Mouse (Mus musculus): ENCODE measurements around the gene Fam126b.
"Not testable (repeated sequence)": the region's sequence is repeated elsewhere in the genome, so short reads cannot be mapped to it uniquely, and the experiment has no call there.

DNA sequence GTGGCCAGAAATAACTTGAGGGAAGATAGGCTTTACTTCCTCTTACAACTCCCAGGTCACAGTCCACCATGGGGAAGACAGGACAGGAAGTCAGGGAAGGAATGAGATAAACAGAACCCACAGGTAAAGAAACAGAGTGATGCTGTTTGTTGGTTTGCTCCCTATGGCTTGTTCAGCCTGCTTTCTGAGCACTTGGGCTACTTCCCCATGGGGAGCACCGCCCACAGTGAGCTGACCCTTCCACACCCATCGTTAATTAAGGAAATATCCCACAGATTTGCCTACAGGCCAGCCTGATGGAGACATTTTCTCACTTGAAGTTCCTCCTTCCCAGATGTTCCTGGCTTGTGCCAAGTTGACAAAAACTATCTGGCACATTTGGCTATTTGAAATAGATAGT lies 42.7 kb upstream of the Fam126b start:
- TF ChIP-seq CTCF (IDR thresholded peaks at IDR 0.05; ENCODE audit: extremely low read depth, insufficient read length, insufficient replicate concordance, low read depth, low read length); POLR2A (IDR thresholded peaks at IDR 0.05; ENCODE audit: low read depth, low read length): not testable (repeated sequence)

Measured in small intestine, adult 2 months (tissue).